Mouse (Mus musculus) liver, embryonic 13.5 days (tissue): ENCODE measurements around the gene Gbp5. TPM values are rescaled to one million over a fixed set of nuclear protein-coding genes. Genes with fewer than 3 reads are reported as not detected.

ENCODE experiments used
- polyA plus RNA-seq: library from polyadenylated mRNA; unstranded; fragments of >200 nt; fragmentation: Nextera tagmentation; extraction: Ambion mirVana; gene quantifications from 2 replicates; pipeline ENCODE4 v1.2.1, GENCODE M21; 2015

The Gbp5 gene
- polyA plus RNA-seq, 1 experiment from 2014 or later: 0.03 TPM

Other genes starting within 250 kb of the Gbp5 start
- gene Pdlim5, start 98.3 kb upstream of the Gbp5 start, polyA plus RNA-seq: 11.0 and 12.4 TPM in 2 replicates
- 3.1 and 3.2 TPM in 2 replicates for gene Gbp7, start 36.4 kb downstream of the Gbp5 start, polyA plus RNA-seq
- gene Gbp3, start 66.0 kb downstream of the Gbp5 start, polyA plus RNA-seq: 1.2 and 1.6 TPM in 2 replicates
- gene Gbp2b, start 100.9 kb downstream of the Gbp5 start, polyA plus RNA-seq: not detected in 2 replicates
- gene Gbp2, start 126.6 kb downstream of the Gbp5 start, polyA plus RNA-seq: 2.1 and 2.6 TPM in 2 replicates
- 10.3 and 11.9 TPM in 2 replicates for gene Kyat3, start 207.1 kb downstream of the Gbp5 start, polyA plus RNA-seq